ENCODE assay signal across 13 mouse cellular contexts in the genomic region with DNA sequence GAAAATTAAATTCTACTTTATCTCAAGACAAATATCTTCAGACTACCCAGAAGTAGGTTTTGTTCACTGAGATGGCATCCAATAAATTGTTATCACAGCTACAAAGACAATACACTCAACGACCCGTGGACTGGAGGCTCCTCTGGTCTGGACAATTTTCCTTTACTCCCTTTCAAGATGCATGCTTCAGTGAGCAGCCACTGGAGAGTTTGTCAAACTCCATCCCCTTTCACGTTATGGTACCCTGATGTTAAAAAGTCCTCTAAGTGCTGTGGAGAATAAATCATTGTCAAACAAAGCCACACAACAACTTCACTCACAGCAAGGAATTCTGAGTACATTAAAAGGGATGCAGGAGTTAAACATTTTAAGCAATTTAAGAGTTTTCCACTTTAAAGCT.
"Had no signal": no experiment of that assay in that cellular context is flagged by ENCODE, and none has a peak within 500 bp of the region (broad histone marks: within the 10 kb centered on the region; RNA-seq: fewer than 3 reads in every experiment).

No protein-coding gene starts in this region.

- H3K27ac ChIP-seq: limb, embryonic 13.5 days; liver, embryonic 14.5 days; midbrain, embryonic 10.5 days; neural tube, embryonic 13.5 days had no signal

- H3K4me2 ChIP-seq: limb, embryonic 13.5 days; neural tube, embryonic 13.5 days had no signal

- H3K36me3 ChIP-seq: limb, embryonic 13.5 days; midbrain, embryonic 10.5 days; neural tube, embryonic 13.5 days had no signal

- H3K9ac ChIP-seq: limb, embryonic 13.5 days; liver, embryonic 14.5 days; neural tube, embryonic 13.5 days had no signal

- H3K9me3 ChIP-seq: limb, embryonic 13.5 days; midbrain, embryonic 10.5 days; neural tube, embryonic 13.5 days had no signal

- H3K4me3 ChIP-seq: limb, embryonic 13.5 days; midbrain, embryonic 10.5 days; myocyte; neural tube, embryonic 13.5 days had no signal

- H3K4me1 ChIP-seq: limb, embryonic 13.5 days; midbrain, embryonic 10.5 days; neural tube, embryonic 13.5 days had no signal

- H3K27me3 ChIP-seq: limb, embryonic 13.5 days; neural tube, embryonic 13.5 days had no signal

- ATAC-seq: intestine, embryonic 16.5 days had no signal

- DNase-seq: kidney, postnatal 14 days; left cerebral cortex, postnatal 4 days; lung, adult 18-20 months; midbrain, embryonic 14.5 days; right cerebral cortex, adult 18-20 months; right cerebral cortex, postnatal 25 days; thymus, postnatal 36 days had no signal
